Mouse (Mus musculus) kidney, postnatal 4 days (tissue): Measurements from ENCODE around the gene Asb5.
A peak's percentile ranks its signal among the peaks of the same experiment; 100 is the strongest.
"Not testable (repeated sequence)": the region's sequence is repeated elsewhere in the genome, so short reads cannot be mapped to it uniquely, and the experiment has no call there.

Source experiments
- DNase-seq, 2 experiments: peaks; one replicate each; pipeline ENCODE4 v3.0.0; 2021; ENCODE audit warnings: mixed read lengths in 2 of 2

Gene Asb5

GRCm38 (mm10) chr8:54541331-54541730 lies 12.0 kb downstream of the Asb5 start:
- no peak for DNase-seq

- DNase-seq: no peak
These were observed 19.0 kb downstream of the Asb5 start for GRCm38 (mm10) chr8:54548383-54548782.

GRCm38 (mm10) chr8:54550026-54550574 lies 20.7 kb downstream of the Asb5 start:
- no peak for DNase-seq

- DNase-seq: no peak
These were observed 25.5 kb downstream of the Asb5 start for GRCm38 (mm10) chr8:54554921-54555320.

GRCm38 (mm10) chr8:54562137-54562536 lies 32.8 kb downstream of the Asb5 start:
- DNase-seq: no peak

GRCm38 (mm10) chr8:54565181-54565580 lies 35.8 kb downstream of the Asb5 start:
- DNase-seq: no peak

GRCm38 (mm10) chr8:54565603-54566260 lies 36.4 kb downstream of the Asb5 start:
- no peak for DNase-seq

GRCm38 (mm10) chr8:54567168-54567567 lies 37.8 kb downstream of the Asb5 start:
- no peak for DNase-seq

GRCm38 (mm10) chr8:54570618-54571609 lies 41.5 kb downstream of the Asb5 start:
- no peak for DNase-seq

GRCm38 (mm10) chr8:54581436-54581835 lies 52.1 kb downstream of the Asb5 start:
- DNase-seq: no peak

- no peak for DNase-seq
These were observed 53.5 kb downstream of the Asb5 start for GRCm38 (mm10) chr8:54582886-54583285.

GRCm38 (mm10) chr8:54594634-54595033 lies 65.3 kb downstream of the Asb5 start:
- DNase-seq: no peak

- no peak for DNase-seq
These were observed 66.7 kb downstream of the Asb5 start for GRCm38 (mm10) chr8:54596051-54596450.

- DNase-seq: no peak
These were observed 67.6 kb downstream of the Asb5 start for GRCm38 (mm10) chr8:54596940-54597339.

- DNase-seq: no peak
These were observed 68.0 kb downstream of the Asb5 start for GRCm38 (mm10) chr8:54597386-54597785.

GRCm38 (mm10) chr8:54600671-54601251 lies 71.4 kb downstream of the Asb5 start, which contains the start of gene Spata4:
Spata4 (plus strand) TSS chr8:54600781.
- DNase-seq: peak; percentile 35 to 43

- no peak for DNase-seq
These were observed 74.1 kb downstream of the Asb5 start for GRCm38 (mm10) chr8:54603440-54603839.

- DNase-seq: no peak
These were observed 80.0 kb downstream of the Asb5 start for GRCm38 (mm10) chr8:54609336-54609735.

GRCm38 (mm10) chr8:54610238-54610637 lies 80.9 kb downstream of the Asb5 start:
- peak in 1 of 2 experiments; percentile 2 for DNase-seq

GRCm38 (mm10) chr8:54616710-54617109 lies 87.3 kb downstream of the Asb5 start:
- not testable (repeated sequence) for DNase-seq
